In genomic region chr4:126467721-126468284, GRCm38 (mm10) we compare ENCODE assay signal across 8 mouse cellular contexts. TPM values are rescaled to one million over a fixed set of nuclear protein-coding genes. Genes with fewer than 3 reads are reported as not detected.
A peak's percentile ranks its signal among the peaks of the same experiment; 100 is the strongest.
DNase-seq lines count a peak whose midpoint lies in the region; ATAC-seq and TF ChIP-seq lines count a peak whose summit lies in the region.

No protein-coding gene starts in this region.

- peak overlapping the region; percentile 96 for H3K27ac ChIP-seq in embryonic facial prominence, embryonic 10.5 days (replicated peaks)
- peak overlapping the region; percentile 84 for H3K27ac ChIP-seq in liver, embryonic 13.5 days
- H3K27ac ChIP-seq in stomach, embryonic 15.5 days = peak overlapping the region; percentile 84

- H3K36me3 ChIP-seq in C2C12 (ENCODE audit: control insufficient read depth, insufficient read depth) = no peaks in the 10 kb centered on the region
- H3K36me3 ChIP-seq in embryonic facial prominence, embryonic 10.5 days (replicated peaks) = no peaks in the 10 kb centered on the region
- H3K36me3 ChIP-seq in liver, embryonic 13.5 days = no peaks in the 10 kb centered on the region
- no peaks in the 10 kb centered on the region for H3K36me3 ChIP-seq in stomach, embryonic 15.5 days

- H3K9me3 ChIP-seq in embryonic facial prominence, embryonic 10.5 days = no peaks in the 10 kb centered on the region
- H3K9me3 ChIP-seq in liver, embryonic 13.5 days (replicated peaks) = no peaks in the 10 kb centered on the region
- H3K9me3 ChIP-seq in stomach, embryonic 15.5 days = no peaks in the 10 kb centered on the region

- no peaks in the 10 kb centered on the region for H3K27me3 ChIP-seq in C2C12 (ENCODE audit: control insufficient read depth, insufficient read depth, insufficient read length)
- no peaks in the 10 kb centered on the region for H3K27me3 ChIP-seq in embryonic facial prominence, embryonic 10.5 days (replicated peaks; ENCODE audit: low read depth, poor library complexity, severe bottlenecking)
- H3K27me3 ChIP-seq in liver, embryonic 13.5 days = no peaks in the 10 kb centered on the region
- no peaks in the 10 kb centered on the region for H3K27me3 ChIP-seq in stomach, embryonic 15.5 days (replicated peaks)

- H3K79me2 ChIP-seq in C2C12 (ENCODE audit: control insufficient read depth, insufficient read depth) = peaks cover 8% of the 10 kb centered on the region

- ATAC-seq in liver, embryonic 13.5 days (ENCODE audit: low read depth) = peak; percentile 63
- peak; percentile 67 for ATAC-seq in stomach, embryonic 15.5 days (ENCODE audit: insufficient read depth, low FRiP score, low read depth)

- peak overlapping the region; percentile 69 for H3ac ChIP-seq in C2C12 (ENCODE audit: control insufficient read depth, insufficient read length, low read depth)

- H3K4me1 ChIP-seq in embryonic facial prominence, embryonic 10.5 days = peaks cover 56% of the 10 kb centered on the region
- peaks cover 52% of the 10 kb centered on the region for H3K4me1 ChIP-seq in liver, embryonic 13.5 days (replicated peaks)
- H3K4me1 ChIP-seq in stomach, embryonic 15.5 days = peaks cover 32% of the 10 kb centered on the region

- DNase-seq in adrenal gland, postnatal 25 days = peak; percentile 62
- DNase-seq in embryonic facial prominence, embryonic 10.5 days (ENCODE audit: low spot score) = peak; percentile 90
- peak; percentile 18 for DNase-seq in heart, adult 8-10 months (ENCODE audit: low spot score)
- peak; percentile 66 for DNase-seq in kidney, adult 9 months
- DNase-seq in liver, embryonic 13.5 days = peak; percentile 64
- DNase-seq in neural tube, embryonic 10.5 days (ENCODE audit: extremely low spot score, low spot score) = peak; percentile 89

- WGBS in embryonic facial prominence, embryonic 10.5 days = under 1% methylated on average over 25 of the region's 25 CpGs
- WGBS in liver, embryonic 13.5 days (ENCODE audit: insufficient replicate concordance) = 3% methylated on average over 24 of the region's 25 CpGs
- 1% methylated on average over 25 of the region's 25 CpGs for WGBS in stomach, embryonic 15.5 days

- peak overlapping the region; percentile 97 for H3K4me2 ChIP-seq in liver, embryonic 13.5 days
- H3K4me2 ChIP-seq in stomach, embryonic 15.5 days = peak overlapping the region; percentile 78

- peak overlapping the region; percentile 88 for H3K9ac ChIP-seq in liver, embryonic 13.5 days
- peak overlapping the region; percentile 89 for H3K9ac ChIP-seq in stomach, embryonic 15.5 days

- no peaks in the 10 kb centered on the region for H3K79me3 ChIP-seq in C2C12 (ENCODE audit: low read depth)

- TF ChIP-seq CTCF in C2C12 (IDR thresholded peaks at IDR 0.05; ENCODE audit: control insufficient read depth, insufficient read depth, insufficient read length) = no peak

- H3K4me3 ChIP-seq in C2C12 (ENCODE audit: insufficient read depth, poor library complexity, severe bottlenecking) = peak overlapping the region; percentile 72
- H3K4me3 ChIP-seq in embryonic facial prominence, embryonic 10.5 days = peak overlapping the region; percentile 88
- H3K4me3 ChIP-seq in liver, embryonic 13.5 days (replicated peaks) = peak overlapping the region; percentile 84
- peak overlapping the region; percentile 99 for H3K4me3 ChIP-seq in stomach, embryonic 15.5 days (replicated peaks)

TF ChIP-seq in C2C12, 6 proteins besides CTCF, POLR2A, EP300 and RAD21:
- no peak for TF ChIP-seq USF1 (IDR thresholded peaks at IDR 0.05; ENCODE audit: low read depth)
- TF ChIP-seq MYOG (IDR thresholded peaks at IDR 0.05; ENCODE audit: control insufficient read depth, extremely low read depth, insufficient read length) = no peak
- no peak for TF ChIP-seq FOSL1 (IDR thresholded peaks at IDR 0.05; ENCODE audit: insufficient read depth, low read length, poor library complexity, severe bottlenecking)
- TF ChIP-seq MAX (IDR thresholded peaks at IDR 0.05) = no peak
- TF ChIP-seq MYOD1 (IDR thresholded peaks at IDR 0.05; ENCODE audit: control insufficient read depth, insufficient read length, low read depth) = no peak
- no peak for TF ChIP-seq CEBPB (IDR thresholded peaks at IDR 0.05; ENCODE audit: low read depth)

RNA-seq across cellular contexts. Expression of gene Ago1, which starts 0.6 kb away (rescaled TPM):
- 9.2 TPM for polyA plus RNA-seq in C2C12 (2012; fragmentation: generic; extraction: Trizol)
- 39.4 and 47.1 TPM in 2 replicates for total RNA-seq in adrenal gland, postnatal 25 days (2021)
- polyA plus RNA-seq in embryonic facial prominence, embryonic 10.5 days (2016; fragmentation: Nextera tagmentation; extraction: Ambion mirVana) = 6.3 and 6.8 TPM in 2 replicates
- total RNA-seq in heart, adult 8-10 months (2022) = 10 to 100 TPM; 10.7 to 11.6 (median 11.3) TPM
- polyA plus RNA-seq in liver, embryonic 13.5 days (2015; fragmentation: Nextera tagmentation; extraction: Ambion mirVana) = 1.4 TPM in 2 replicates
- polyA plus RNA-seq in stomach, embryonic 15.5 days (2015; fragmentation: Nextera tagmentation; extraction: Ambion mirVana) = 5.1 and 5.2 TPM in 2 replicates

RNA-seq across cellular contexts. Expression of gene Ago3, which starts 38.4 kb away (rescaled TPM):
- 5.2 TPM for polyA plus RNA-seq in C2C12 (2012; fragmentation: generic; extraction: Trizol)
- total RNA-seq in adrenal gland, postnatal 25 days (2021) = 13.9 and 17.6 TPM in 2 replicates
- 15.1 and 15.6 TPM in 2 replicates for polyA plus RNA-seq in embryonic facial prominence, embryonic 10.5 days (2016; fragmentation: Nextera tagmentation; extraction: Ambion mirVana)
- total RNA-seq in heart, adult 8-10 months (2022) = 10 to 100 TPM; 11.1 to 13.5 (median 12.8) TPM
- 5.0 and 5.1 TPM in 2 replicates for polyA plus RNA-seq in liver, embryonic 13.5 days (2015; fragmentation: Nextera tagmentation; extraction: Ambion mirVana)
- polyA plus RNA-seq in stomach, embryonic 15.5 days (2015; fragmentation: Nextera tagmentation; extraction: Ambion mirVana) = 13.9 and 15.2 TPM in 2 replicates

Comparison
In these comparisons a context has a peak if more than half of its experiments do, and no peak if none do; other contexts are left out.
1. Peak in every context shown above with its lines: DNase-seq, ATAC-seq, H3K4me3 ChIP-seq and H3K27ac ChIP-seq.
2. DNase-seq: peak in every context shown above with its lines; median percentile 90 in embryonic facial prominence, embryonic 10.5 days; 89 in neural tube, embryonic 10.5 days; 66 in kidney, adult 9 months; 64 in liver, embryonic 13.5 days; 62 in adrenal gland, postnatal 25 days; 18 in heart, adult 8-10 months.